Mouse (Mus musculus) frontal cortex, postnatal 10 days (tissue): Measurements from ENCODE around the gene Prkca.

Source experiments
- DNase-seq, 2 experiments: peaks; one replicate each; pipeline ENCODE4 v3.0.0; 2022; ENCODE audit warnings: low spot score in 2 of 2, mixed read lengths in 1 of 2

Gene Prkca

GRCm38 (mm10) chr11:108297956-108298355 is 45.8 kb downstream of the Prkca start:
- no peak for DNase-seq

GRCm38 (mm10) chr11:108295373-108295772 is 48.4 kb downstream of the Prkca start:
- no peak for DNase-seq

- DNase-seq: no peak
These were observed 49.4 kb downstream of the Prkca start for GRCm38 (mm10) chr11:108294305-108294813.

- DNase-seq: no peak
These were observed 49.9 kb downstream of the Prkca start for GRCm38 (mm10) chr11:108293843-108294242.

- no peak for DNase-seq
These were observed 54.5 kb downstream of the Prkca start for GRCm38 (mm10) chr11:108289192-108289591.

GRCm38 (mm10) chr11:108287321-108287720 is 56.4 kb downstream of the Prkca start:
- DNase-seq: no peak

GRCm38 (mm10) chr11:108285046-108285445 is 58.7 kb downstream of the Prkca start:
- no peak for DNase-seq

GRCm38 (mm10) chr11:108282850-108283459 is 60.8 kb downstream of the Prkca start:
- no peak for DNase-seq

- DNase-seq: no peak
These were observed 63.9 kb downstream of the Prkca start for GRCm38 (mm10) chr11:108279748-108280373.

GRCm38 (mm10) chr11:108277096-108277495 is 66.6 kb downstream of the Prkca start:
- DNase-seq: no peak

- DNase-seq: no peak
These were observed 67.6 kb downstream of the Prkca start for GRCm38 (mm10) chr11:108276148-108276547.

GRCm38 (mm10) chr11:108274046-108274445 is 69.7 kb downstream of the Prkca start:
- DNase-seq: no peak

- DNase-seq: no peak
These were observed 70.2 kb downstream of the Prkca start for GRCm38 (mm10) chr11:108273415-108273965.

GRCm38 (mm10) chr11:108272601-108273414 is 70.9 kb downstream of the Prkca start:
- no peak for DNase-seq

- no peak for DNase-seq
These were observed 72.4 kb downstream of the Prkca start for GRCm38 (mm10) chr11:108271305-108271704.

GRCm38 (mm10) chr11:108269516-108269915 is 74.2 kb downstream of the Prkca start:
- no peak for DNase-seq

GRCm38 (mm10) chr11:108268421-108269322 is 75.1 kb downstream of the Prkca start:
- DNase-seq: no peak

GRCm38 (mm10) chr11:108267825-108268224 is 75.9 kb downstream of the Prkca start:
- DNase-seq: no peak

GRCm38 (mm10) chr11:108267066-108267465 is 76.7 kb downstream of the Prkca start:
- no peak for DNase-seq

GRCm38 (mm10) chr11:108263868-108264267 is 79.9 kb downstream of the Prkca start:
- DNase-seq: no peak

- no peak for DNase-seq
These were observed 80.3 kb downstream of the Prkca start for GRCm38 (mm10) chr11:108263406-108263805.
